Mouse (Mus musculus): ENCODE data around the gene Gpr34. TPM values are rescaled to one million over a fixed set of nuclear protein-coding genes. Genes with fewer than 3 reads are reported as not detected.

The Gpr34 gene
- total and polyA plus RNA-seq, 3 experiments: 0.38 to 0.60 TPM; not detected in 1

GRCm38 (mm10) chrX:13638894-13639293 lies 7.0 kb downstream of the Gpr34 start:
- H3K27me3 ChIP-seq (ENCODE audit: insufficient read depth, low read length): no peaks in the 10 kb centered on the region
- DNase-seq (ENCODE audit: low spot score) (no peak), ATAC-seq (ENCODE audit: extremely low read depth, insufficient number of reproducible peaks, low FRiP score, poor library complexity, severe bottlenecking) (no peak)
- H3K4me3 ChIP-seq (ENCODE audit: low read depth, low read length): no peak overlapping the region
- peaks cover 4% of the 10 kb centered on the region; the same call in 1 of the 2 replicates for H3K4me1 ChIP-seq (ENCODE audit: insufficient read depth, low read depth, low read length)
- no peaks in the 10 kb centered on the region for H3K9me3 ChIP-seq (replicated peaks)
- TF ChIP-seq POLR2AphosphoS5 (IDR thresholded peaks at IDR 0.05; ENCODE audit: insufficient replicate concordance, low read depth, low read length) (no peak), CTCF (IDR thresholded peaks at IDR 0.05; ENCODE audit: low read depth, low read length) (no peak)
- H3K36me3 ChIP-seq (replicated peaks): no peaks in the 10 kb centered on the region

DNA sequence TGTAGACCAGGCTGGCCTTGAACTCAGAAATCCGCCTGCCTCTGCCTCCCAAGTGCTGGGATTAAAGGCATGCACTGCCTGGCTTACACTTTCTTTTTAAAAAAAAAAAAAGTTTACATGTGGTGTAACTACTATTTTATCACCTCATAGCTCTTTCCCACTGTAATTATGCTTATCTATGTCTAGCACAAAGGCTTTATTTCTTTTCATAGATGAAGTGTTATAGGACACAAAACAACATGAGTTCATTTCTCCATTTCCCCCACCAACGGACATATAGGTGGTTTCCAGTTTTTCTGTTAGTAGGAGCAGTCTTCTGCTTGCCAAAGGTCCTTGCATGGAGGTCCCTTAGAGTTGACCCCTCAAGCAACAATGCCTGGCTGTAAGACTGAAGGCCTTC lies 20.0 kb downstream of the Gpr34 start:
- H3K27me3 ChIP-seq (ENCODE audit: insufficient read depth, low read length): no peaks in the 10 kb centered on the region
- H3K4me1 ChIP-seq (ENCODE audit: insufficient read depth, low read depth, low read length): peaks cover 43% of the 10 kb centered on the region
- H3K4me3 ChIP-seq (ENCODE audit: low read depth, low read length): no peak overlapping the region
- DNase-seq (ENCODE audit: low spot score) (no peak), ATAC-seq (ENCODE audit: extremely low read depth, insufficient number of reproducible peaks, low FRiP score, poor library complexity, severe bottlenecking) (peak; percentile 17; the same call in 1 of the 2 replicates)
- TF ChIP-seq POLR2AphosphoS5 (IDR thresholded peaks at IDR 0.05; ENCODE audit: insufficient replicate concordance, low read depth, low read length): no peak
- no peak for TF ChIP-seq CTCF (IDR thresholded peaks at IDR 0.05; ENCODE audit: low read depth, low read length)
- TF ChIP-seq GATA2 (IDR thresholded peaks at IDR 0.05; ENCODE audit: borderline replicate concordance, low read depth, low read length): no peak
- no peak for TF ChIP-seq GATA1 (IDR thresholded peaks at IDR 0.05; ENCODE audit: borderline replicate concordance, low read length)
- no peak for TF ChIP-seq TAL1 (conservative IDR thresholded peaks at IDR 0.05; ENCODE audit: low read depth, low read length)
- H3K36me3 ChIP-seq (replicated peaks): no peaks in the 10 kb centered on the region
- no peaks in the 10 kb centered on the region for H3K9me3 ChIP-seq (replicated peaks)

DNA sequence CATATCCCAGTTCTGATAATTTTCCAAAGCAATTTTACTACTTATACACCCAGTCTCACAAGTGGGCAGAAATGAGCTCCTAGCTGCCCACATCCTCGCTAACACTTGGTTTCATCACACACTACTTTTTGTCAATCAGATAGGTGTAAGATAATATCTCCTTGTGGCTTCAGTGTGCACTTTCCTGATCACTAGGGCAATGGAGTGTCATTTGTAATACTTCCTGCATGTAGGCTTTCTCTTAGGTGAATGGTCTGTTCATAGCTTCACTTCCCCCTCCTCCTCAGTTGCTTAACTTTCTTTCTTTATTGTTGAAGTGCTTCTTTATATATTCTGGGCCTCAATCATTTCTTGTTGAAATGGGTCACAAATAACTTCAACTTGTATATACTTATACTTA lies 20.4 kb downstream of the Gpr34 start:
- ATAC-seq (ENCODE audit: extremely low read depth, insufficient number of reproducible peaks, low FRiP score, poor library complexity, severe bottlenecking) (peak; percentile 54; the same call in 1 of the 2 replicates), DNase-seq (ENCODE audit: low spot score) (no peak)
- no peaks in the 10 kb centered on the region for H3K27me3 ChIP-seq (ENCODE audit: insufficient read depth, low read length)
- no peak overlapping the region for H3K4me3 ChIP-seq (ENCODE audit: low read depth, low read length)
- peaks cover 43% of the 10 kb centered on the region for H3K4me1 ChIP-seq (ENCODE audit: insufficient read depth, low read depth, low read length)
- H3K36me3 ChIP-seq (replicated peaks): no peaks in the 10 kb centered on the region
- TF ChIP-seq POLR2AphosphoS5 (IDR thresholded peaks at IDR 0.05; ENCODE audit: insufficient replicate concordance, low read depth, low read length): no peak
- no peak for TF ChIP-seq TAL1 (conservative IDR thresholded peaks at IDR 0.05; ENCODE audit: low read depth, low read length)
- no peak for TF ChIP-seq GATA1 (IDR thresholded peaks at IDR 0.05; ENCODE audit: borderline replicate concordance, low read length)
- TF ChIP-seq GATA2 (IDR thresholded peaks at IDR 0.05; ENCODE audit: borderline replicate concordance, low read depth, low read length): no peak
- no peak for TF ChIP-seq CTCF (IDR thresholded peaks at IDR 0.05; ENCODE audit: low read depth, low read length)
- no peaks in the 10 kb centered on the region for H3K9me3 ChIP-seq (replicated peaks)

- Histone ChIP-seq H3K4me3 (ENCODE audit: low read depth, low read length) (no peak overlapping the region), H3K9me3 (replicated peaks) (no peaks in the 10 kb centered on the region), H3K4me1 (ENCODE audit: insufficient read depth, low read depth, low read length) (peaks cover 61% of the 10 kb centered on the region), H3K36me3 (replicated peaks) (no peaks in the 10 kb centered on the region), H3K27me3 (ENCODE audit: insufficient read depth, low read length) (no peaks in the 10 kb centered on the region)
- TF ChIP-seq GATA1 (IDR thresholded peaks at IDR 0.05; ENCODE audit: borderline replicate concordance, low read length): no peak
- no peak for TF ChIP-seq CTCF (IDR thresholded peaks at IDR 0.05; ENCODE audit: low read depth, low read length)
- ATAC-seq (ENCODE audit: extremely low read depth, insufficient number of reproducible peaks, low FRiP score, poor library complexity, severe bottlenecking): peak; percentile 47
- no peak for DNase-seq (ENCODE audit: low spot score)
These were observed 23.1 kb downstream of the Gpr34 start for GRCm38 (mm10) chrX:13655005-13655421.

DNA sequence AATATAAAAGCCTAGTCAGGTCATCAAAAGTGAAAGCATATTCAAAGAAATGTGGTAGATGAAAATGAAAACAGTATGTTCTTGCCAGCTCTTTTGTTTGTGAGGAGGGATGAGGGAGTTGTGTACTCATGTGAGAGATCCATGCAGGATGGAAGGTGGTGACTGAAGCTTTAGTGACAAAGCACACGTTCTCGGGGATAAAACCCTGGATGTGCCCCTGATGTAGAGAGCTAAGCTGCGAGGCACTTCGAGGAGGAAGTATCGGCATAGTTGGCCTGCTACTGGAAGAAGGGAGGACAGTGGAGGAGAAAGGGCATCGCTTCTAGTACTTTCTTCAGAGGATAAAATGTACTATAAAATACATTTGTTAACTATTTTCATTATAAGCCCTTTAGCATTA lies 24.0 kb downstream of the Gpr34 start:
- Histone ChIP-seq H3K4me1 (ENCODE audit: insufficient read depth, low read depth, low read length) (peaks cover 64% of the 10 kb centered on the region), H3K36me3 (replicated peaks) (no peaks in the 10 kb centered on the region), H3K9me3 (replicated peaks) (no peaks in the 10 kb centered on the region), H3K27me3 (ENCODE audit: insufficient read depth, low read length) (no peaks in the 10 kb centered on the region), H3K4me3 (ENCODE audit: low read depth, low read length) (no peak overlapping the region)
- ATAC-seq (ENCODE audit: extremely low read depth, insufficient number of reproducible peaks, low FRiP score, poor library complexity, severe bottlenecking): no peak
- TF ChIP-seq CTCF (IDR thresholded peaks at IDR 0.05; ENCODE audit: low read depth, low read length) (no peak), POLR2AphosphoS5 (IDR thresholded peaks at IDR 0.05; ENCODE audit: insufficient replicate concordance, low read depth, low read length) (no peak), GATA1 (IDR thresholded peaks at IDR 0.05; ENCODE audit: borderline replicate concordance, low read length) (no peak), TAL1 (conservative IDR thresholded peaks at IDR 0.05; ENCODE audit: low read depth, low read length) (no peak), GATA2 (IDR thresholded peaks at IDR 0.05; ENCODE audit: borderline replicate concordance, low read depth, low read length) (no peak)
- DNase-seq (ENCODE audit: low spot score): no peak

GRCm38 (mm10) chrX:13656721-13657120 lies 24.8 kb downstream of the Gpr34 start:
- TF ChIP-seq GATA2 (IDR thresholded peaks at IDR 0.05; ENCODE audit: borderline replicate concordance, low read depth, low read length) (no peak), CTCF (IDR thresholded peaks at IDR 0.05; ENCODE audit: low read depth, low read length) (no peak), POLR2AphosphoS5 (IDR thresholded peaks at IDR 0.05; ENCODE audit: insufficient replicate concordance, low read depth, low read length) (no peak), GATA1 (IDR thresholded peaks at IDR 0.05; ENCODE audit: borderline replicate concordance, low read length) (no peak), TAL1 (conservative IDR thresholded peaks at IDR 0.05; ENCODE audit: low read depth, low read length) (no peak)
- no peaks in the 10 kb centered on the region for H3K36me3 ChIP-seq (replicated peaks)
- H3K9me3 ChIP-seq (replicated peaks): no peaks in the 10 kb centered on the region
- DNase-seq (ENCODE audit: low spot score) (no peak), ATAC-seq (ENCODE audit: extremely low read depth, insufficient number of reproducible peaks, low FRiP score, poor library complexity, severe bottlenecking) (no peak)
- no peaks in the 10 kb centered on the region for H3K27me3 ChIP-seq (ENCODE audit: insufficient read depth, low read length)
- H3K4me3 ChIP-seq (ENCODE audit: low read depth, low read length): no peak overlapping the region
- peaks cover 69% of the 10 kb centered on the region for H3K4me1 ChIP-seq (ENCODE audit: insufficient read depth, low read depth, low read length)

- no peaks in the 10 kb centered on the region for H3K9me3 ChIP-seq (replicated peaks)
- H3K4me3 ChIP-seq (ENCODE audit: low read depth, low read length): no peak overlapping the region
- no peaks in the 10 kb centered on the region for H3K36me3 ChIP-seq (replicated peaks)
- DNase-seq (ENCODE audit: low spot score): no peak
- ATAC-seq (ENCODE audit: extremely low read depth, insufficient number of reproducible peaks, low FRiP score, poor library complexity, severe bottlenecking): no peak
- peaks cover 55% of the 10 kb centered on the region for H3K4me1 ChIP-seq (ENCODE audit: insufficient read depth, low read depth, low read length)
- no peaks in the 10 kb centered on the region for H3K27me3 ChIP-seq (ENCODE audit: insufficient read depth, low read length)
- TF ChIP-seq GATA2 (IDR thresholded peaks at IDR 0.05; ENCODE audit: borderline replicate concordance, low read depth, low read length) (no peak), GATA1 (IDR thresholded peaks at IDR 0.05; ENCODE audit: borderline replicate concordance, low read length) (no peak), CTCF (IDR thresholded peaks at IDR 0.05; ENCODE audit: low read depth, low read length) (no peak), POLR2AphosphoS5 (IDR thresholded peaks at IDR 0.05; ENCODE audit: insufficient replicate concordance, low read depth, low read length) (no peak), TAL1 (conservative IDR thresholded peaks at IDR 0.05; ENCODE audit: low read depth, low read length) (no peak)
These were observed 26.8 kb downstream of the Gpr34 start for GRCm38 (mm10) chrX:13658616-13659140.

All from G1E (cell line).